Mouse (Mus musculus): ENCODE data around the gene Pknox1.
"Not testable (repeated sequence)": the region's sequence is repeated elsewhere in the genome, so short reads cannot be mapped to it uniquely, and the experiment has no call there.

DNA sequence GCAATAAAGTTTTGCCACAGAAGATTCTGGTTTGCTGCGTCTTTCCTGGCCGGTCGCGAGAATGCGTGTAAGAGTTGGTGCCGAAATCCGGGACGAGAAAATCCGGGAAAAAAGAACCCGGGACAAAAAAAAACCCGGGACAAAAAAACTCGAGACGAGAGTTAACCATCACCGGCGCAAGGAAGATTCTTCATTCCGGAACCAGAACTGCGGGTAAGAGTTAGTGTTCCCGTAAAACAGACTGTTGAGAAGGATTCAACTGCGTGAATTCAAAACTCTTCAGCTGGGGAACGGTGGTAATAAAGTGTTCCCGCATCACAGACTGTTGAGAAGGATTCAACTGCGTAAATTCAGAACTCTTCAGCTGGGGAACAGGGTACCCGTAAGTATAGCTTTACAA is 11.9 kb upstream of the Pknox1 start:
- TF ChIP-seq CTCF, EP300 (IDR thresholded peaks at IDR 0.05; ENCODE audit: low read depth): not testable (repeated sequence)

Data from heart, postnatal 0 days (tissue).